Mouse (Mus musculus): Measurements from ENCODE around the gene Olfr1259. TPM values are rescaled to one million over a fixed set of nuclear protein-coding genes. Genes with fewer than 3 reads are reported as not detected.
A peak's percentile ranks its signal among the peaks of the same experiment; 100 is the strongest.
"Not testable (repeated sequence)": the region's sequence is repeated elsewhere in the genome, so short reads cannot be mapped to it uniquely, and the experiment has no call there.

Olfr1259 gene
- total RNA-seq (2021), result not detected
- long read RNA-seq, experiment 1, result 0 reads
- long read RNA-seq, experiment 2, result 0 reads

DNA sequence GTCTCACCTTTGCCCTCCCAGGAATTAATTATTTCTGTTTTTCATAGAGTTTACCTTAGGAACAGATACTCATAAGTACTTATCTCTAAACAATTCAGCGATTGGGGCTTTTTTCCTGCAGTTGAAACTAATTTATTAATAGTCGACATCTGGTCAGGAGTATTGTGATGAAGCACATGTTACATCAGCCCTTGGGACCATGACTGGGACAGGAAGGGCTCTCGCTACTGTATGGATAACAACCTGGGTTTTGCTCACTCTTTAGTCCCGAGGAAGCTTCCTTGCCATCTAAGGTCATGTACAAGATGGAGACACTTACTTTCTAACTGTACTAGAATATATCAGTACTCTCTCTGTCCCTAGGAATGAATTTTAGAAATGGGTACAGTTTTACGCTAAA, at the start of gene Olfr1259:
Gene Olfr1259, minus strand, starts transcription at position 101 of the 400 bp plus-strand sequence.
- Histone ChIP-seq H3K27ac (no peak within 1 kb of the TSS), H3K4me3 (no peak within 1 kb of the TSS)
- no peak for TF ChIP-seq CTCF (conservative IDR thresholded peaks at IDR 0.05)

DNA sequence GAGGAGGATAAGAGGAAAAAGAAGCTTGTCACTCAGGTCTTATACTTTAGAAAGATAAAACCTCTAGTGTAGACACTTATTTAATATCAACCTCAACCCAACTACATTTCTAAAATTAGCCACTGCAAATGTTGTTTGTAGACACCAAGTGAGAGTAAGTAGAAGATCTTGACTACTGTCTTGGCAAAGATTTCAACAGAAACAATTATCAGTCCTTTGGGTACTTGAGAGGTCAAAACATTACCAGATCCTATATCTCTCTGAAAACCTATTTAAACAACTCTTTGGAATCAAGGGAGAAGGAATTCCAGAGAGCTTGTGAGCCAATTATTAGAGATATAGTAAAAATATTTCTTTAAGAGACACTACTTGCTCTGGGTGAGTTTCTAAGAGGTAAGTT, 42.5 kb upstream of the Olfr1259 start, which contains the start of gene Olfr1261:
Gene Olfr1261, plus strand, starts transcription at position 301 of the 400 bp plus-strand sequence.
- DNase-seq (ENCODE audit: low spot score in 2 of 2), result no peak
- Histone ChIP-seq H3K4me3 (no peak within 1 kb of the TSS), H3K27ac (no peak within 1 kb of the TSS)
- no peak for TF ChIP-seq CTCF (conservative IDR thresholded peaks at IDR 0.05)

More for the DNA sequence above, at the start of gene Olfr1259:
- no peak for DNase-seq (ENCODE audit: low spot score in 2 of 2)

DNA sequence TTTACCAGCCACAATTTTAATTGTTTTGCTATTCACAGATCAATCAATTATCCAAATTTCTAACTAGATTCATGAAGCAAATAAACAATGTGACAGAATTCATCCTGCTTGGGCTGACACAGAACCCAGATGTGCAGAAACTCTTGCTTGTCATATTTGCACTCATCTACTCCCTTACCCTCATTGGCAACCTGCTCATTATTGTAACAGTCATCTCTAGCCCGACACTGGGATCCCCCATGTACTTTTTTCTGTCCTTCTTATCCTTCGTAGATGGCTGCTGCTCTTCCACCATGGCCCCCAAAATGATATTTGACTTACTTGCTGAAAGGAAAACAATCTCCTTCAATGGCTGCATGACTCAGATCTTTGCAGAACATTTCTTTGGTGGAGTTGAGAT, 29.2 kb upstream of the Olfr1259 start:
- no peak for DNase-seq (ENCODE audit: low spot score in 2 of 2)
- Histone ChIP-seq H3K27ac (no peak overlapping the region), H3K4me3 (no peak overlapping the region)
- no peak for TF ChIP-seq CTCF (conservative IDR thresholded peaks at IDR 0.05)

DNA sequence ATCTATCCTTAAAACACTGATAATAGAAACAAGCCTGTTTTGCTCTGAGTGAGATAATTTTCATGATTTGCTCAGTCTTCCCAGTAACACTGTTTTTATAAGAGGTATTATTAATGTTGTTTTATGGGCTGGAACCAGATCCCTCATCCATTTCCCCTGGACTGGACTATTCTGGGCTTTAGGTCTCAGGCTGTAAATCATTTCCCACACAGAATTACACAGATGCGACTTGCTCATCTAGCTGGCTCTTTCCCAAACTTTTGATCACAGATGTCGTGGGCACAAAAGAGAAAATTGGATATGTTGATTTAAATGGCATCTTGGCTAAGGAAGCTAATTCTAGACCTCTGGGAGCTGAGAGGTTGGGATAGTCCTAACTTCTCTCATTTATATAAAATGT, 25.7 kb upstream of the Olfr1259 start, which contains the start of gene Olfr1260:
Gene Olfr1260, plus strand, starts transcription at position 157 of the 400 bp plus-strand sequence.
- no peak within 1 kb of the TSS for H3K27ac ChIP-seq
- DNase-seq (ENCODE audit: low spot score in 2 of 2), result peak; percentile 14 to 44

DNA sequence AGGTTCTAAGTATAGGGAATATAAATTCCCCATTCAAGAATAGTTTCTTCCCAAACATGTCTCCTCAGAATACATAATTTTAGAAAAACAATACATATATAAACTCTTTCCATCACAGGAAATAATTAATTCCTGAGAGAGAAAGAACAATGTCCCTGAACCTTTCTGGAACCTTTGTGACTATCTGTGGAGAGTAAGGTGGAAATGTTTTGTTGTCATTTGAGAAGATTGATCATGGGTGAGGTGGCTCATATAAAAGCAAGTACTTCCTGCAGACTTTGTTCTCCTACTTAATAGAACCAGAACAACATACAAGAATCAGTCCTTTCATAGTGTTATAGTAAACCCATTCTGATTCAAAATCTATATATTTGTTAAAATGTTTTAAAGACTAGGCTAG, 21.5 kb downstream of the Olfr1259 start, which contains the start of gene Olfr1258:
Gene Olfr1258, plus strand, starts transcription at position 301 of the 400 bp plus-strand sequence.
- no peak for DNase-seq (ENCODE audit: low spot score in 2 of 2)
- no peak within 1 kb of the TSS for H3K4me3 ChIP-seq
- TF ChIP-seq CTCF (conservative IDR thresholded peaks at IDR 0.05), result no peak
- H3K27ac ChIP-seq, result no peak within 1 kb of the TSS

More for the DNA sequence above, 25.7 kb upstream of the Olfr1259 start, which contains the start of gene Olfr1260:
- H3K4me3 ChIP-seq, result no peak within 1 kb of the TSS
- TF ChIP-seq CTCF (conservative IDR thresholded peaks at IDR 0.05), result no peak

DNA sequence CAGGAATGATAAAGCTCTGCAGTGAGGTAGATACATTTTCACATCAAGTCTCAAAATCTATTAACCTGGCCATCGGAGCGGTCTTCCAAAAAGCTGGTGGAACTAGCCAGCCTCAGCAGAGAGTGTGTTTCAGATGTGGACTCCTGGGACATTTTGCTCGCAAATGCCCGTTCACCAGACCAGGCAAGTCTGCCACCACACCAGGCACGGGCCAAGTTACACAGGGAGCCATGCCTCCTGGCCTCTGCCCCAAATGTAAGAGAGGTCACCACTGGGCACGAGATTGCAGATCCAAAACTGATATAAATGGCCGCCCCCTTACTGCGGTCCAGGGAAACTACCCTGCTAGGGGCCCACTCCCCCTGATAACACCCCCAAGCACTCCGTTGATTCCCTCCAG, 35.8 kb downstream of the Olfr1259 start:
- H3K4me3 ChIP-seq; DNase-seq (ENCODE audit: low spot score in 2 of 2); H3K27ac ChIP-seq: not testable (repeated sequence)

Other genes starting within 250 kb of the Olfr1259 start
- not detected for gene Olfr1252, start 223.7 kb downstream of the Olfr1259 start, total RNA-seq (2021)
- gene Olfr1253, start 191.6 kb downstream of the Olfr1259 start, total RNA-seq (2021), result not detected
- not detected for gene Olfr1254, start 155.0 kb downstream of the Olfr1259 start, total RNA-seq (2021)
- not detected for gene Olfr1255, start 136.6 kb downstream of the Olfr1259 start, total RNA-seq (2021)
- not detected for gene Olfr1256, start 107.1 kb downstream of the Olfr1259 start, total RNA-seq (2021)
- not detected for gene Olfr48, start 100.5 kb downstream of the Olfr1259 start, total RNA-seq (2021)
- not detected for gene Olfr1257, start 70.2 kb downstream of the Olfr1259 start, total RNA-seq (2021)
- gene Olfr1258, start 21.4 kb downstream of the Olfr1259 start, total RNA-seq (2021), result not detected
- gene Olfr1260, start 25.7 kb upstream of the Olfr1259 start, total RNA-seq (2021), result not detected
- gene Olfr1261, start 42.6 kb upstream of the Olfr1259 start, total RNA-seq (2021), result not detected
- not detected for gene Olfr1262, start 51.5 kb upstream of the Olfr1259 start, total RNA-seq (2021)
- not detected for gene Olfr1263, start 63.5 kb upstream of the Olfr1259 start, total RNA-seq (2021)
- gene Olfr1264, start 76.9 kb upstream of the Olfr1259 start, total RNA-seq (2021), result not detected
- gene Olfr1265, start 86.7 kb upstream of the Olfr1259 start, total RNA-seq (2021), result not detected
- gene Olfr140, start 114.9 kb upstream of the Olfr1259 start, total RNA-seq (2021), result not detected
- gene Olfr1269, start 172.7 kb upstream of the Olfr1259 start, total RNA-seq (2021), result not detected
- gene Olfr32, start 193.6 kb upstream of the Olfr1259 start, total RNA-seq (2021), result not detected
- gene Olfr1270, start 204.4 kb upstream of the Olfr1259 start, total RNA-seq (2021), result not detected

Data from layer of hippocampus, adult 2 months (tissue).